Mouse (Mus musculus) hindbrain, postnatal 0 days (tissue): Measurements from ENCODE around the gene Uqcrq. TPM values are rescaled to one million over a fixed set of nuclear protein-coding genes. Genes with fewer than 3 reads are reported as not detected.
A peak's percentile ranks its signal among the peaks of the same experiment; 100 is the strongest.

Experiments
- ATAC-seq: fragments of 200-750 bp; cut with Nextera tagmentation; 2 replicates; pipeline ENCODE4 v1.8.0; 2017; ENCODE audit warnings: mild to moderate bottlenecking, moderate TSS enrichment, moderate library complexity
- DNase-seq: peaks from one replicate; pipeline ENCODE4 v3.0.0-alpha.2; 2015; ENCODE audit warnings: low spot score
- H3K27ac ChIP-seq: fragments of 300-500 bp; sonication (generic); 2 replicates; pipeline ENCODE4 v1.5.1; 2014; ENCODE audit warnings: mild to moderate bottlenecking
- H3K27me3 ChIP-seq: fragments of 300-500 bp; sonication (generic); 2 replicates; pipeline ENCODE4 v1.6.1; 2014; ENCODE audit warnings: low read length, mixed read lengths; ENCODE audit not compliant: insufficient read depth
- H3K36me3 ChIP-seq: fragments of 300-500 bp; sonication (generic); 2 replicates; pipeline ENCODE4 v1.6.1; 2014; ENCODE audit warnings: low read length, mixed read lengths; ENCODE audit not compliant: insufficient read depth
- H3K4me1 ChIP-seq: fragments of 300-500 bp; sonication (generic); 2 replicates; pipeline ENCODE4 v1.6.1; 2014; ENCODE audit warnings: antibody characterized with exemption, low read length, mixed read lengths; ENCODE audit not compliant: insufficient read depth
- H3K4me2 ChIP-seq: fragments of 300-500 bp; sonication (generic); 2 replicates; pipeline ENCODE4 v1.6.1; 2014; ENCODE audit warnings: low read depth, mild to moderate bottlenecking, low read length, moderate library complexity, mixed read lengths
- H3K4me3 ChIP-seq: fragments of 300-500 bp; sonication (generic); 2 replicates; pipeline ENCODE4 v1.5.1; 2014; ENCODE audit warnings: low read length
- H3K9ac ChIP-seq: fragments of 300-500 bp; sonication (generic); replicated peaks from 2 replicates; pipeline ENCODE4 v1.6.1; 2014; ENCODE audit warnings: mild to moderate bottlenecking, low read length, moderate library complexity, mixed read lengths
- H3K9me3 ChIP-seq: fragments of 300-500 bp; sonication (generic); 2 replicates; pipeline ENCODE4 v1.6.1; 2016; ENCODE audit warnings: low read length, mixed read lengths
- CTCF ChIP-seq: IDR thresholded peaks from 2 replicates; pipeline ENCODE4 v1.5.1; 2016; ENCODE audit warnings: antibody characterized with exemption, control low read depth, low read depth
- WGBS: fragments of 180-500 bp; shearing (Covaris S2); extraction: QIAGEN DNeasy Blood & Tissue Kit; methylation state at CpG from one replicate; pipeline ENCODE4 v1.1.7; 2014; 5-methylcytosine and 5-hydroxymethylcytosine counted together
- polyA plus RNA-seq: library from polyadenylated mRNA; unstranded; fragments of >200 nt; fragmentation: Nextera tagmentation; extraction: Ambion mirVana; gene quantifications from 2 replicates; pipeline ENCODE4 v1.2.1, GENCODE M21; 2015
- total RNA-seq: library from RNA; depleted of rRNA; stranded (reverse); fragments of >200 nt; gene quantifications from 2 replicates; pipeline ENCODE4 v1.2.3, GENCODE M21; 2014

Gene Uqcrq
- total and polyA plus RNA-seq, 2 experiments from 2014 or later, result 20.4 to 1,041 TPM

DNA sequence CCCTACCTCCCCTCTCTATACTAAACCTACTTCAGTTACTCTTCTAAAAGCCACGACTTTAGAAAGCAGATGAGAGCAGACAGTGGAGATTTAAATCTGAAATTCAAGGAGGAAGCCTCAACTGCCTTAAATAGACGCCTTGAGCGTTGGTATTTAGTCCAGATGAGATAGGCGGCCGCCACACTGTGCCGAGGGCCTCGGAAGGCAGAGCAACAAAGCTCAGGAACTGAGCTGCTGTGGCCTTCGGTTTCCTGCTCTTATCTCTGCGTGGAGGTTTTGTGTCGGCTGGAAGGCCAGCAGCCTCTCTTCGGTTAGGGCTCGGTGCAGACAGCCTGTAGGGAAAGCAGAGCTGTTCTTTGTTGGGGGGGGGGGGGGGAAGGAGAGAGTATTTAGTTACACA lies 11.3 kb upstream of the Uqcrq start:
- no peaks in the 10 kb centered on the region for H3K9me3 ChIP-seq
- DNase-seq (no peak), ATAC-seq (no peak)
- no peak overlapping the region for H3K9ac ChIP-seq
- WGBS, result 61% methylated on average over 12 of the region's 12 CpGs
- no peaks in the 10 kb centered on the region for H3K36me3 ChIP-seq
- no peak overlapping the region for H3K4me2 ChIP-seq
- no peak overlapping the region for H3K27ac ChIP-seq
- H3K4me3 ChIP-seq, result no peak overlapping the region
- TF ChIP-seq CTCF, result no peak
- H3K4me1 ChIP-seq, result no peaks in the 10 kb centered on the region
- no peaks in the 10 kb centered on the region for H3K27me3 ChIP-seq

DNA sequence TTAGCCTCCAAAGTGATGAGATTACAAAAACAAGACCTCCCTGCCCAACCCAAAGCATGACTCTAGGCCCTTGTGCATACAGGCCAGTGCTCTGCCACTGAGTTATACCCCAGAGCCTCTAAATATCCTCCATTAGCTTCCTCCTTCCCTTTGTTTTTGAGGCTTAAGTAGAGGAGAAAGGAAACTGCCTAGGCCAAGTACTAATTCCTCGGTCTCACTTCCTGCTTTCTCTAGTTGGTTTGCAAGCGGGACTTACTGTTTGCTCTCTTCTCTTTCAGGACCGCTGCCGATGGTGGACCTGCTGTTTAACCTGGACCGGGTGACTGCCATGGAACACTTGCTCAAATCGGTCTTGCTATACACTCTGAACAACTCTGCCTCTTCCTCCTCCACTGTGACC lies 5.7 kb upstream of the Uqcrq start:
- no peak for DNase-seq
- 91% methylated on average over 6 of the region's 6 CpGs for WGBS
- Histone ChIP-seq H3K9ac (no peak overlapping the region), H3K4me1 (0 out of 2 replicates have a peak, but pooled peaks cover 3% of the 10 kb centered on the region), H3K36me3 (no peaks in the 10 kb centered on the region), H3K27ac (no peak overlapping the region), H3K27me3 (no peaks in the 10 kb centered on the region), H3K9me3 (no peaks in the 10 kb centered on the region), H3K4me2 (no peak overlapping the region), H3K4me3 (no peak overlapping the region)
- no peak for TF ChIP-seq CTCF
- no peak for ATAC-seq

DNA sequence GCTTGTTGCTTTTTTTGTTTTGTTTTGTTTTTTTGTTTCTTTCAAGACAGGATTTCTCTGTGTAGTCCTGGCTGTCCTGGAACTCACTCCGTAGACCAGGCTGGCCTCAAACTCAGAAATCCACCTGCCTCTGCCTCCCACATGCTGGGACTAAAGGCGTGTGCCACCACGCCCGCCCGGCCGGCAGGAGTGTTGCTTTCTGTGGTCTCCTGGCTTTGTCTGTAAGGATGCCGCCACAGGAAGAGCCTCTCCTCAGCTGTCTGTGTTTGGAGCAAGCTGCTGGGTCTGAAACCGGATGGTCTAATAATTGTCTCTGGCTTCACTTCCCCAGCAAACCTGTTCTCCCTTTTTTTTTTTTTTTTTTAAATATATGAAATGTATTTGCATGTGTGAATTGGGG lies 4.9 kb upstream of the Uqcrq start:
- no peak overlapping the region for H3K4me3 ChIP-seq
- no peaks in the 10 kb centered on the region for H3K27me3 ChIP-seq
- no peak for TF ChIP-seq CTCF
- H3K9ac ChIP-seq, result no peak overlapping the region
- no peak overlapping the region for H3K27ac ChIP-seq
- ATAC-seq, result no peak
- WGBS, result 81% methylated on average over 8 of the region's 8 CpGs
- no peak for DNase-seq
- H3K36me3 ChIP-seq, result no peaks in the 10 kb centered on the region
- no peak overlapping the region for H3K4me2 ChIP-seq
- H3K4me1 ChIP-seq, result 0 out of 2 replicates have a peak, but pooled peaks cover 4% of the 10 kb centered on the region
- no peaks in the 10 kb centered on the region for H3K9me3 ChIP-seq

DNA sequence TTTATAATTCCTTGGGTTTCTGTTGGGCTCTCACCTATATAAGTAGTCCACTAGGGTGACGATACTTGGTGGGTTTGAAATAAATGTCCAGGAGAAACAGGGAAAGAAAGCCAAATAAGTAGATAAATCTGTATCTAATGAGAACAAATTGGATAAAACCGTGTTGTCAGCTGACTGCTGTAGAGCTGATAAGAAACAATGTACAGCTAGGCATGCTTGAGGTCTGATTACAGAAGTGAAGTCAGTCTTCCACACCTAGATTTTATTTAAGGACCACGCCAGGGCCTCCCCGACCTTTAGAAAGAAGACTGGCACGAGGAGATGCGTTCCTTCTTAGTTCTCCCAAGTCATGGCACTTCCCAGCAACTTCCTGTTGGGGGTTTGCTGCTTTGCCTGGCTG lies 2.4 kb upstream of the Uqcrq start:
- Histone ChIP-seq H3K9me3 (no peaks in the 10 kb centered on the region), H3K4me2 (no peak overlapping the region), H3K27me3 (no peaks in the 10 kb centered on the region), H3K4me3 (no peak overlapping the region), H3K4me1 (peaks cover 11% of the 10 kb centered on the region), H3K36me3 (peaks cover 8% of the 10 kb centered on the region; the same call in 1 of the 2 replicates), H3K9ac (no peak overlapping the region), H3K27ac (no peak overlapping the region)
- 59% methylated on average over 6 of the region's 6 CpGs for WGBS
- no peak for TF ChIP-seq CTCF
- ATAC-seq (no peak), DNase-seq (no peak)

DNA sequence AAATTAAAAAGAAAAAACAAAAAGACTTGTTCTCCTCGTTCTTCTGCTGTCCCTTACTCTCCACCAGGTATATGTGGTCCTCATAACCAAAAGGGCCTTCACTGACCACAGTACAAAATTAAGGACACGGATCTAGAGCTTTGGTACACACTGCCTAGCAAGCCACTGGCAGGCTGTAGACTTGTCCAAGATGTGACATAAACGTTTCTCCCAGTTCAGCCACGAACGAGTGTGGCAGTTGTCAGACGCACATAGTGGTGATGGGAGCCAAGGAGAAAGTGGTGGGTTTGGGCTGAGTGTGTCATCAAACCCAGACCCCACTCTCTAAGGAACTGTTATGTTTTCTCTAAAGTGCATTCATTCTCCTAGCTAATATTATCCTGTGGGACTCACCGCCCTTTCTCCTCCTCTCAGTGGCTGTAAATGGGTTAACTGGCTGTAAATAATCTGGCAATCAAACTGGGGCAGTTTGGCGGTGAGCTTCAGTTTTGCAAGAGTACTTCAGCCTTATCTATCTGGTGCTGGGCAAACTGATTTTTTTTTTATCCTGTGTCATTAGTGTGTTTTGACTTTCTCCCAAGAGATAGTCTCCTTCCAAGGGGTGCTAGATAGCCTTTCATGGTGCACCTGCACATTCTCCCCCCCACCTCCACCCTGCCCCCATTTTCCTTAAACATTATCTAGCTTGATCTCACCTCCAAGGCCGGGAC lies 871 bp upstream of the Uqcrq start:
- Histone ChIP-seq H3K9me3 (no peaks in the 10 kb centered on the region), H3K4me3 (peak overlapping the region; percentile 94), H3K27me3 (no peaks in the 10 kb centered on the region), H3K9ac (peak overlapping the region; percentile 44), H3K4me1 (peaks cover 11% of the 10 kb centered on the region), H3K4me2 (peak overlapping the region; percentile 83), H3K36me3 (peaks cover 16% of the 10 kb centered on the region; the same call in 1 of the 2 replicates), H3K27ac (peak overlapping the region; percentile 88)
- WGBS, result 14% methylated on average over 9 of the region's 9 CpGs
- no peak for DNase-seq
- ATAC-seq, result peak; percentile 36
- TF ChIP-seq CTCF, result no peak

DNA sequence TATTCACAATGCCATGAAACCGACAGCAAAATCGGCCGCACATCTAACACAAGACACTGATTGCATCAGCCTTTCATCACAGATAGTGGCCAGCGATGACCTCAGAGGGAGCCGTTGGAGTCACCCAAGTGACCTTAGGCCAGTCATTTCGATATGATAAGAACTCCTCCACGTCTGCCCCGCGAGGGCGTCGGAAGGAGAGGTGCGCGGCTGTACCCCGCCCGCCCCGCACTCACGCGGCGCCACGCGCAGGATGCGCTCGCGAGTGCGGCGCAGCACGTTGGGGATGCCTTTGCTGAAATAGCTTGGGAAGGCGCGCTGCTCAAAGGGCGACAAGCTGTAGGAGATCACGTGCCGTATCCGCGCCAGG lies 346 bp downstream of the Uqcrq start:
- WGBS, result under 1% methylated on average over 34 of the region's 34 CpGs
- no peaks in the 10 kb centered on the region for H3K9me3 ChIP-seq
- peak overlapping the region; percentile 83 for H3K4me2 ChIP-seq
- H3K27me3 ChIP-seq, result no peaks in the 10 kb centered on the region
- H3K36me3 ChIP-seq, result peaks cover 16% of the 10 kb centered on the region; the same call in 1 of the 2 replicates
- H3K4me3 ChIP-seq, result peak overlapping the region; percentile 94
- peak overlapping the region; percentile 88 for H3K27ac ChIP-seq
- no peak for TF ChIP-seq CTCF
- peaks cover 11% of the 10 kb centered on the region for H3K4me1 ChIP-seq
- DNase-seq (no peak), ATAC-seq (peak; percentile 67)
- H3K9ac ChIP-seq, result peak overlapping the region; percentile 83

DNA sequence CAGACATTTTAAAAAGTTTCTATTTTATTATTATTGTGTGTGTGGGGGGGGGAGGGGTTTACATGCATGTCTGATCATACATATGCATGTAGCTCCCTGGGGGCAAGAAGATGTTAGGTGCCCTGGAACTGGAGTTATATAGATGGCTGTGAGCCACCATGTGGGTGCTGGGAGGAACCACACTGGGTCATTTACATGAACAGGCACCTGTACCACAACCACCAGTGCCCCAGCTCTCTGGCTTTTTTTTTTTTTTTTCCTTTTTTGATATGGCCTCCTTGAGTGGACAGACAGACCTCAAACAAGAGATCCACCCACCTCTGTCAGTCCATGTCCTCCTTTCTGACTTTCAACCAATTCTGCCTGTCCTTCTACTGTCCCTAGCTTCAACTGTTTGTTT lies 1.4 kb downstream of the Uqcrq start:
- ATAC-seq, result no peak
- Histone ChIP-seq H3K27ac (no peak overlapping the region), H3K4me1 (peaks cover 11% of the 10 kb centered on the region), H3K27me3 (no peaks in the 10 kb centered on the region), H3K9ac (peak overlapping the region; percentile 83; the same call in 1 of the 2 replicates), H3K36me3 (peaks cover 16% of the 10 kb centered on the region; the same call in 1 of the 2 replicates), H3K4me3 (no peak overlapping the region), H3K9me3 (no peaks in the 10 kb centered on the region), H3K4me2 (no peak overlapping the region)
- DNase-seq, result no peak
- TF ChIP-seq CTCF, result no peak
